Mouse (Mus musculus) liver, adult 2 months (tissue): Measurements from ENCODE around the gene Gm21915. TPM values are rescaled to one million over a fixed set of nuclear protein-coding genes. Genes with fewer than 3 reads are reported as not detected.
A peak's percentile ranks its signal among the peaks of the same experiment; 100 is the strongest.

Experiments
- DNase-seq: peaks from one replicate; pipeline ENCODE4 v3.0.0-alpha.2; 2011; ENCODE audit warnings: low read depth, low spot score; ENCODE audit errors: extremely low read depth
- H3K27ac ChIP-seq: fragments of 200-500 bp; replicated peaks from 2 replicates; pipeline ENCODE4 v1.5.1; 2012; ENCODE audit warnings: low read depth, mild to moderate bottlenecking, control low read depth, inconsistent platforms, low read length; ENCODE audit not compliant: insufficient read depth
- H3K27me3 ChIP-seq: fragments of 200-500 bp; 2 replicates; pipeline ENCODE4 v1.6.1; 2012; ENCODE audit warnings: mild to moderate bottlenecking, moderate library complexity, low read length, inconsistent platforms; ENCODE audit not compliant: control insufficient read depth, insufficient read depth
- H3K36me3 ChIP-seq: fragments of 200-500 bp; 2 replicates; pipeline ENCODE4 v1.6.1; 2012; ENCODE audit warnings: low read length, inconsistent platforms; ENCODE audit not compliant: control insufficient read depth, insufficient read depth
- H3K4me1 ChIP-seq: fragments of 200-500 bp; 2 replicates; pipeline ENCODE4 v1.6.1; 2011; ENCODE audit warnings: low read length; ENCODE audit not compliant: control insufficient read depth, insufficient read depth
- H3K4me3 ChIP-seq: fragments of 200-500 bp; 2 replicates; pipeline ENCODE4 v1.5.1; 2011; ENCODE audit warnings: low read depth, mild to moderate bottlenecking, control low read depth, low read length, moderate library complexity; ENCODE audit not compliant: insufficient read depth
- H3K79me2 ChIP-seq: fragments of 200-500 bp; 2 replicates; pipeline ENCODE4 v1.6.1; 2012; ENCODE audit warnings: inconsistent platforms, mild to moderate bottlenecking, low read length, moderate library complexity; ENCODE audit not compliant: control insufficient read depth, insufficient read depth
- H3K9ac ChIP-seq: fragments of 200-500 bp; 2 replicates; pipeline ENCODE4 v1.6.1; 2012; ENCODE audit warnings: low read depth, mild to moderate bottlenecking, control low read depth, inconsistent platforms, low read length
- CTCF ChIP-seq: fragments of 200-500 bp; IDR thresholded peaks from 2 replicates; pipeline ENCODE4 v1.5.1; 2011; ENCODE audit warnings: low read depth, low read length, control low read depth
- POLR2A ChIP-seq: fragments of 200-500 bp; IDR thresholded peaks from 2 replicates; pipeline ENCODE4 v1.6.1; 2011; ENCODE audit warnings: low read length, control low read depth; ENCODE audit not compliant: insufficient read depth; ENCODE audit errors: extremely low read depth
- WGBS: fragments of 180-500 bp; shearing (Covaris S2); methylation state at CpG from one replicate; pipeline ENCODE4 v1.1.7; 2018; 5-methylcytosine and 5-hydroxymethylcytosine counted together
- polyA plus RNA-seq: library from polyadenylated mRNA; depleted of rRNA; stranded (reverse); fragments of >200 nt; gene quantifications from 2 replicates; pipeline ENCODE4 v1.2.3, GENCODE M21; 2012
- total RNA-seq: library from RNA; depleted of rRNA; stranded (reverse); fragments of >200 nt; gene quantifications from 2 replicates; pipeline ENCODE4 v1.2.3, GENCODE M21; 2014

Gm21915 gene
- total and polyA plus RNA-seq, 2 experiments, result not detected

DNA sequence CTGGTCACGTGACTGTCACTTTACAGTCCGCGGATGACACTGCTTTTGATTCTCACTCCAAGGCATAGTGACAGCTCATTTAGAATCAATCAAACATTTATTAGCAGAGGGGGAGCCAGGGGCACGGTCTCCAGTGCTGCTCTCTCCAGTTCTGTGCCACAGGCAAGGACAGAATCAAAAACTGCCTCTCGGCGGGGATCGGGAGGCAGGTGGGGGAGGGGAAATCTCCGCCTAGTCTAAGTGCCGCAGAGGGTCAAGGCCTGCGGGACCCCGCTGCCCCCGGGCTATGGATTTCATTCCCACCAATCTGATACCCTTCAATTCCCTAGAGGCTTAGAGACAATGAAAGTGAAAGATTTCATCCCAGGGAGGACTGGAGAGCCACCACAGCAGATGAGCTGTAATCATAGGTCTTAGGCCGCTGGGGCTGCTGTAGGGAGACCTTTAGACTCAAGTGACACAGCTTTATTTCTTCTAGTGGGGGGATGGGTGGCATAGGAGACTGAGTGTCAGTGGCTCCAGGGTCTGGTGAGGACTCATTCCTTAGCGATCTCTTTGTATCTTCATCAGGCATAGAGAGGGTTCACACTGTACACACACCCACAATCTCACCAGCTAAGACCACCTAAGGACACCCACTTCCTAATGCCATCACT is 31.9 kb upstream of the Gm21915 start:
- WGBS, result 7% methylated on average over 14 of the region's 14 CpGs
- Histone ChIP-seq H3K4me3 (peak overlapping the region; percentile 55), H3K36me3 (no peaks in the 10 kb centered on the region), H3K79me2 (no peaks in the 10 kb centered on the region), H3K9ac (peak overlapping the region; percentile 62), H3K27ac (peak overlapping the region; percentile 22), H3K4me1 (peaks cover 12% of the 10 kb centered on the region), H3K27me3 (peaks cover 2% of the 10 kb centered on the region; the same call in 1 of the 2 replicates)
- TF ChIP-seq CTCF, result no peak
- TF ChIP-seq POLR2A, result no peak
- peak; percentile 50 for DNase-seq

DNA sequence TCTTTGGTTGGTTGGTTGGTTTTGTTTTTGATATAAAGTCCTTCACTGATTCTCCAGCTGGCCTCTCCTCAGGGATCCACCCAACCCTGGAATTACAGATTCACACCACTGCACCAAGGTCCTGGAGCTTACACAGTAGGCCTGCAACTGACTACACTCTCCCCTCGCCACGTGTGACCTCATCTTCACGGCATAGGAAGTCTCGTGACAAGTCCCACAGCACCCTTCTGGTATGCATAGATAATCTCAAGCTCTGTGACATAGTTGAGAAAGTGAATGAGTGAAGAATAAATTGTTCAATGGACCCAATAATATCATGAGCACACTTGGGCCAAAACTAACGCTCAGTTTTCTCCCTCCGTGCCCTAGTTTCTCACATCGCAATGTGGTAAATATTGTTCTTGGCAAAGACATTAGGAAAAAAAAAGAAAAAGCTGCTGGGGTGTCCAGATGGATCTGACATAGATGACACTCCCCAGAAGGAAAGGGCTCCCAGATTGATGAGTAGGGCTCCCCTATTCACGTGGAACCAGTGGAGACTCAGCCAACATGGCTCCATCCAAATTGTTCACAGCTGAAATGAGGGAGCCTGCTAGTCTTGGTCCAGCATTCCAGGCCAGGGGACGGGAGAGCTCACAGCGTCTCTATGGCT is 30.8 kb upstream of the Gm21915 start:
- TF ChIP-seq CTCF (no peak), POLR2A (no peak)

DNA sequence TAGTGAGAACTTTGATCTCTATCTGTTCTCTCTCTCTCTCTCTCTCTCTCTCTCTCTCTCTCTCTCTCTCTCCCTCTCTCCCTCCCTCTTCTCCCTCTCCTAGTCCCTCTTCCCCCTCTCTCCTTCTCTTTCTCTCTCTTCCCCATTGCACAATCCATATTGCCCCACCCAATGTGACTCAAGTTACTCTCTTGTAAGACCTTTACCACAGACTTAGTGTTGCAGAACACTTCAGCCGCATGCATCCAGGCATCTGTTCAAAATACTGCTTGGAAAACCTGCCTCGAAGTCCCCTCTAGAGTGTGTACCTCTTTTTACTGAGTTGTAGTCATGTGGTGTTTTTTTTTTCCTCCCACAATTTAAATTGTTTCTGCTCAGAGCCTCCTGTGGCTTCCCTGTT is 29.1 kb upstream of the Gm21915 start:
- no peak overlapping the region for H3K27ac ChIP-seq
- no peak overlapping the region for H3K4me3 ChIP-seq
- DNase-seq, result no peak
- H3K79me2 ChIP-seq, result no peaks in the 10 kb centered on the region
- H3K36me3 ChIP-seq, result no peaks in the 10 kb centered on the region
- 84% methylated on average over 2 of the region's 2 CpGs for WGBS
- H3K9ac ChIP-seq, result no peak overlapping the region
- peaks cover 2% of the 10 kb centered on the region; the same call in 1 of the 2 replicates for H3K27me3 ChIP-seq
- TF ChIP-seq CTCF (no peak), POLR2A (no peak)
- peaks cover 12% of the 10 kb centered on the region for H3K4me1 ChIP-seq

More for the DNA sequence above, 30.8 kb upstream of the Gm21915 start:
- Histone ChIP-seq H3K79me2 (no peaks in the 10 kb centered on the region), H3K36me3 (no peaks in the 10 kb centered on the region), H3K4me3 (no peak overlapping the region), H3K27ac (peak overlapping the region; percentile 6; the same call in 1 of the 2 replicates), H3K27me3 (peaks cover 2% of the 10 kb centered on the region; the same call in 1 of the 2 replicates), H3K4me1 (peaks cover 12% of the 10 kb centered on the region), H3K9ac (no peak overlapping the region)
- DNase-seq, result peak; percentile 82
- WGBS, result 47% methylated on average over 10 of the region's 10 CpGs

DNA sequence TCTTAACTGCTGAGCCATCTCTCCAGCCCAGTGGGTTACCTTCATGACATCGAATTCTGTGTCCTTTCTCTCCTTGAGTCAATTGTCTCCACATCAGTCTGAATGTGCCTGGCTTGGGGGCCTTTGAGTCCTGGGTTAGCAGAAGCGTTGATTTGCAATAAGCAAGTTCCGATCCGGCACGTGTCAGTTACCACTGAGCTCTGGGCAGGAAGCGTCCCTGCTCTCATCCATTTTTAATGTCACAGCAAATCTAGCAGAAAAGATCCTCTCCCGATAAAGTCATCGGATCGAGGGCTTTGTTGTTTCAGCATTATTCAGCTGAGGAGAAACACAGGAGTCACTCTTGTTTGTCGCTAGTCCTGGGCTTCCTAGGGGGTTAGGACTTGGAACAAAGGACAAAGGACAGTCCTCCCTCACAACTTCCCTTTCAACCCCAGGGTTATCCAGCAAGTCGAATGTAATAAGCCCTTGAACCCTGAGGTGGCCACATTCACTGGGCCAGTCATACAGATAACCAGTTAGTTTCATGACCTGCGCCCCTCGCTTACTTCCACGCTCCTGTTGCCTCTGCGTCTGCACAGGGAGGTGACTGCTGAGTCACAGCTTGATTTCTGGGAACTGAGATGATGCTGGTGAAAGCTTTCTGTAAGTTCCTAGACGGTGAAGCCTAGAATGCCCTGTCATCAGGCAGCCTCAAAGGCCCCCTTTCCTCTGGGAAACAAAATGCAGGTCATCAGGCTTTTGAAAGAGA is 27.8 kb upstream of the Gm21915 start:
- Histone ChIP-seq H3K27me3 (peaks cover 2% of the 10 kb centered on the region; the same call in 1 of the 2 replicates), H3K36me3 (no peaks in the 10 kb centered on the region), H3K4me3 (no peak overlapping the region), H3K79me2 (no peaks in the 10 kb centered on the region), H3K9ac (no peak overlapping the region), H3K4me1 (peaks cover 12% of the 10 kb centered on the region), H3K27ac (no peak overlapping the region)
- no peak for TF ChIP-seq POLR2A
- TF ChIP-seq CTCF, result no peak
- 35% methylated on average over 16 of the region's 16 CpGs for WGBS
- DNase-seq, result peak; percentile 61

DNA sequence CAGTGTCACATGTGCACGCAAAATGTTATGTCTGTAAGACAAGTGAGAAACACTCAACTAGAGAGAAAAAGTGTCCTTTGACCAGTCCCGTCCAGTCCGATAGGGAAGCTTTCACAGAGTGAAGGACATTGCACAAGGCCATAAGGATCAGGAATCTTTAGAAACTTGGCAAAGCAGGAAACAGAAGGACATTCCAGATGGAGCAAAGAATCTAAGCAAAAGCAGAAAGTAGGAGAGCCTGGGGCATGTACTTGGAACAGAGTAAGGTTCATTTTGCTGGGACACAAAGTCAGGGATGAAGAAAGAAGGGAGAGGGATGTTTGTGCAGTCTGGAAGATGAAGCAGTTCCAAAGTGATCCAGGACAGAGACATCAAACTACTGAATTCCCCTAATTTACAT is 21.0 kb upstream of the Gm21915 start:
- Histone ChIP-seq H3K36me3 (no peaks in the 10 kb centered on the region), H3K27me3 (no peaks in the 10 kb centered on the region), H3K27ac (no peak overlapping the region), H3K9ac (no peak overlapping the region), H3K79me2 (no peaks in the 10 kb centered on the region), H3K4me3 (no peak overlapping the region), H3K4me1 (no peaks in the 10 kb centered on the region; the same call in 1 of the 2 replicates)
- TF ChIP-seq POLR2A, result no peak
- no peak for TF ChIP-seq CTCF
- no peak for DNase-seq
- WGBS, result 83% methylated on average over 3 of the region's 3 CpGs
